Mouse (Mus musculus) liver, embryonic 14.5 days (tissue): ENCODE measurements around the gene Olfr372. TPM values are rescaled to one million over a fixed set of nuclear protein-coding genes. Genes with fewer than 3 reads are reported as not detected.
A peak's percentile ranks its signal among the peaks of the same experiment; 100 is the strongest.
"Not testable (repeated sequence)": the region's sequence is repeated elsewhere in the genome, so short reads cannot be mapped to it uniquely, and the experiment has no call there.

ENCODE experiments used
- ATAC-seq: fragments of 200-750 bp; cut with Nextera tagmentation; 2 replicates; pipeline ENCODE4 v1.8.0; 2017; ENCODE audit warnings: moderate number of reproducible peaks, mild to moderate bottlenecking, moderate library complexity; ENCODE audit not compliant: insufficient read depth
- DNase-seq, 3 experiments: peaks; one replicate each; pipeline ENCODE4 v3.0.0-alpha.2; 2012 to 2013; ENCODE audit warnings: low read depth in 3 of 3, low spot score in 3 of 3
- H3K27ac ChIP-seq: fragments of 300-500 bp; sonication (generic); 2 replicates; pipeline ENCODE4 v1.5.1; 2014; ENCODE audit warnings: moderate library complexity, mild to moderate bottlenecking, control low read depth, inconsistent platforms
- H3K27me3 ChIP-seq: fragments of 300-500 bp; sonication (generic); 2 replicates; pipeline ENCODE4 v1.6.1; 2014; ENCODE audit warnings: mild to moderate bottlenecking, low read length, moderate library complexity; ENCODE audit not compliant: control insufficient read depth, insufficient read depth
- H3K36me3 ChIP-seq: fragments of 300-500 bp; sonication (generic); replicated peaks from 2 replicates; pipeline ENCODE4 v1.6.1; 2014; ENCODE audit warnings: low read depth; ENCODE audit not compliant: control insufficient read depth, insufficient read depth
- H3K4me1 ChIP-seq, 2 experiments: fragments of 200-500 bp in 1 of 2; fragments of 300-500 bp in 1 of 2; sonication (generic) in 1 of 2; replicated peaks; 2 replicates each; pipeline ENCODE4 v1.6.1; 2012 to 2014; ENCODE audit warnings: antibody characterized with exemption in 1 of 2, inconsistent platforms in 1 of 2, low read length in 1 of 2; ENCODE audit not compliant: control insufficient read depth in 2 of 2, insufficient read depth in 2 of 2
- H3K4me2 ChIP-seq: fragments of 300-500 bp; sonication (generic); 2 replicates; pipeline ENCODE4 v1.6.1; 2014; ENCODE audit warnings: low read depth, mild to moderate bottlenecking, control low read depth, moderate library complexity
- H3K4me3 ChIP-seq, 2 experiments: fragments of 200-500 bp in 1 of 2; fragments of 300-500 bp in 1 of 2; sonication (generic) in 1 of 2; 2 replicates each; pipeline ENCODE4 v1.5.1; 2012 to 2014; ENCODE audit warnings: low read depth in 2 of 2, low read length in 2 of 2, mild to moderate bottlenecking in 2 of 2, control low read depth in 1 of 2, inconsistent platforms in 1 of 2, moderate library complexity in 1 of 2; ENCODE audit not compliant: insufficient read depth in 1 of 2
- H3K9ac ChIP-seq: fragments of 300-500 bp; sonication (generic); replicated peaks from 2 replicates; pipeline ENCODE4 v1.6.1; 2014; ENCODE audit warnings: mild to moderate bottlenecking, control low read depth, moderate library complexity
- H3K9me3 ChIP-seq: fragments of 300-500 bp; sonication (generic); 2 replicates; pipeline ENCODE4 v1.6.1; 2016; ENCODE audit warnings: low read length, mixed read lengths; ENCODE audit not compliant: control insufficient read depth
- CTCF ChIP-seq: IDR thresholded peaks from 2 replicates; pipeline ENCODE4 v1.5.1; 2016; ENCODE audit warnings: antibody characterized with exemption, low read depth, control low read depth
- EP300 ChIP-seq: IDR thresholded peaks from 2 replicates; pipeline ENCODE4 v1.6.1; 2016; ENCODE audit warnings: antibody characterized with exemption, low read depth
- WGBS: fragments of 180-500 bp; shearing (Covaris S2); extraction: QIAGEN DNeasy Blood & Tissue Kit; methylation state at CpG from one replicate; pipeline ENCODE4 v1.1.7; 2014; ENCODE audit not compliant: insufficient replicate concordance; 5-methylcytosine and 5-hydroxymethylcytosine counted together
- polyA plus RNA-seq, 2 experiments: library from polyadenylated mRNA; depleted of rRNA in 1 of 2; stranded (reverse) in 1 of 2; unstranded in 1 of 2; fragments of >200 nt; fragmentation: Nextera tagmentation in 1 of 2; extraction: Ambion mirVana in 1 of 2; gene quantifications; 2 replicates each; pipeline versions ENCODE4 v1.2.1 to v1.2.3; 2012 to 2014

The Olfr372 gene
- polyA plus RNA-seq, 2 experiments: not detected

GRCm38 (mm10) chr8:72019816-72020215 lies 21.2 kb upstream of the Olfr372 start:
- 43% methylated on average over 2 of the region's 2 CpGs for WGBS
- no peak for DNase-seq
- H3K4me2 ChIP-seq: no peak overlapping the region
- H3K9me3 ChIP-seq: no peaks in the 10 kb centered on the region
- H3K9ac ChIP-seq: no peak overlapping the region
- ATAC-seq: no peak
- TF ChIP-seq CTCF (no peak), EP300 (no peak)
- H3K4me3 ChIP-seq: no peak overlapping the region
- no peaks in the 10 kb centered on the region for H3K36me3 ChIP-seq
- H3K27ac ChIP-seq: no peak overlapping the region
- H3K27me3 ChIP-seq: no peaks in the 10 kb centered on the region
- no peaks in the 10 kb centered on the region for H3K4me1 ChIP-seq

GRCm38 (mm10) chr8:72024886-72025285 lies 16.1 kb upstream of the Olfr372 start:
- H3K27me3 ChIP-seq, H3K9me3 ChIP-seq, DNase-seq, H3K4me2 ChIP-seq, H3K4me3 ChIP-seq, ATAC-seq, H3K4me1 ChIP-seq, H3K36me3 ChIP-seq, H3K9ac ChIP-seq, H3K27ac ChIP-seq: not testable (repeated sequence)
- 11% methylated on average over 4 of the region's 9 CpGs for WGBS

GRCm38 (mm10) chr8:72032926-72033325 lies 8.1 kb upstream of the Olfr372 start:
- peak; percentile 60 for TF ChIP-seq CTCF
- not testable (repeated sequence) for H3K4me1 ChIP-seq, H3K4me3 ChIP-seq, H3K9ac ChIP-seq, ATAC-seq, H3K4me2 ChIP-seq, H3K27me3 ChIP-seq, DNase-seq, H3K27ac ChIP-seq, H3K36me3 ChIP-seq, H3K9me3 ChIP-seq
- 19% methylated on average over 4 of the region's 4 CpGs for WGBS

GRCm38 (mm10) chr8:72042493-72042892 lies 1.5 kb downstream of the Olfr372 start:
- no peak for DNase-seq
- Histone ChIP-seq H3K9ac (no peak overlapping the region), H3K4me2 (no peak overlapping the region), H3K27me3 (no peaks in the 10 kb centered on the region), H3K36me3 (no peaks in the 10 kb centered on the region), H3K9me3 (no peaks in the 10 kb centered on the region), H3K4me1 (no peaks in the 10 kb centered on the region), H3K4me3 (no peak overlapping the region), H3K27ac (no peak overlapping the region)
- 40% methylated on average over 1 of the region's 1 CpGs for WGBS
- no peak for ATAC-seq
- TF ChIP-seq EP300: no peak
- TF ChIP-seq CTCF: no peak

GRCm38 (mm10) chr8:72054633-72055032 lies 13.6 kb downstream of the Olfr372 start:
- not testable (repeated sequence) for H3K4me3 ChIP-seq, ATAC-seq, H3K27me3 ChIP-seq, H3K4me1 ChIP-seq, H3K9ac ChIP-seq, DNase-seq, H3K9me3 ChIP-seq, H3K4me2 ChIP-seq, H3K36me3 ChIP-seq, H3K27ac ChIP-seq

GRCm38 (mm10) chr8:72057643-72058042 lies 16.6 kb downstream of the Olfr372 start:
- H3K36me3 ChIP-seq, H3K4me2 ChIP-seq, DNase-seq, H3K27ac ChIP-seq, H3K4me1 ChIP-seq, H3K9me3 ChIP-seq, H3K27me3 ChIP-seq, H3K4me3 ChIP-seq, H3K9ac ChIP-seq, ATAC-seq: not testable (repeated sequence)
- WGBS: 65% methylated on average over 3 of the region's 4 CpGs

- WGBS: 62% methylated on average over 1 of the region's 1 CpGs
- not testable (repeated sequence) for H3K9me3 ChIP-seq, DNase-seq, H3K36me3 ChIP-seq, H3K27me3 ChIP-seq, H3K4me3 ChIP-seq, ATAC-seq, H3K4me1 ChIP-seq, H3K27ac ChIP-seq, H3K4me2 ChIP-seq, H3K9ac ChIP-seq
These were observed 25.9 kb downstream of the Olfr372 start for GRCm38 (mm10) chr8:72066819-72067399.

- H3K27me3 ChIP-seq, H3K4me3 ChIP-seq, H3K4me1 ChIP-seq, H3K9me3 ChIP-seq, H3K4me2 ChIP-seq, H3K9ac ChIP-seq, ATAC-seq, H3K36me3 ChIP-seq, DNase-seq, H3K27ac ChIP-seq: not testable (repeated sequence)
These were observed 41.9 kb downstream of the Olfr372 start, which contains the start of gene Olfr373 for GRCm38 (mm10) chr8:72082877-72083276. Gene Olfr373, plus strand, starts transcription at chr8:72083177.
